Mouse (Mus musculus) frontal cortex, postnatal 36 days (tissue): ENCODE measurements around the gene Ppp3cb.

ENCODE experiments used
- DNase-seq, 2 experiments: peaks; one replicate each; pipeline ENCODE4 v3.0.0; 2022; ENCODE audit warnings: low spot score in 2 of 2

Gene Ppp3cb

DNA sequence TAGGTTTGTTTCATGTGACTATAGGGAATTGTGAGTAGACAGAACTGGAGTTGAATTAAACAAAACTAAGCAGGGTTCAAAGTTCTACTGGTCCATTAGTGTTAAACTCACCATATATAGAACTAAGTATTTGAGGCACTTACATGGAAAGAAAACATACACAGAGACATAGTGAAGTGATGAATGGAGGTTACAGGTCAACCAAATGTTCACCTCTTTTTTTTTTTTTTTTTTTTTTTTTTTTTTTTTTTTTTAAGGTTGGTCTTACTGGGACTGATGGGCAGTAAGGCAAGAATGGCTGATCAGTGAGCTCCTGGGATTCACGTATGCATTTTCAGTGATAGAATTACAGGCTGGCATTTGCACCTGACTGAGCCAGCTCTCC, 66.2 kb downstream of the Ppp3cb start:
- no peak for DNase-seq

DNA sequence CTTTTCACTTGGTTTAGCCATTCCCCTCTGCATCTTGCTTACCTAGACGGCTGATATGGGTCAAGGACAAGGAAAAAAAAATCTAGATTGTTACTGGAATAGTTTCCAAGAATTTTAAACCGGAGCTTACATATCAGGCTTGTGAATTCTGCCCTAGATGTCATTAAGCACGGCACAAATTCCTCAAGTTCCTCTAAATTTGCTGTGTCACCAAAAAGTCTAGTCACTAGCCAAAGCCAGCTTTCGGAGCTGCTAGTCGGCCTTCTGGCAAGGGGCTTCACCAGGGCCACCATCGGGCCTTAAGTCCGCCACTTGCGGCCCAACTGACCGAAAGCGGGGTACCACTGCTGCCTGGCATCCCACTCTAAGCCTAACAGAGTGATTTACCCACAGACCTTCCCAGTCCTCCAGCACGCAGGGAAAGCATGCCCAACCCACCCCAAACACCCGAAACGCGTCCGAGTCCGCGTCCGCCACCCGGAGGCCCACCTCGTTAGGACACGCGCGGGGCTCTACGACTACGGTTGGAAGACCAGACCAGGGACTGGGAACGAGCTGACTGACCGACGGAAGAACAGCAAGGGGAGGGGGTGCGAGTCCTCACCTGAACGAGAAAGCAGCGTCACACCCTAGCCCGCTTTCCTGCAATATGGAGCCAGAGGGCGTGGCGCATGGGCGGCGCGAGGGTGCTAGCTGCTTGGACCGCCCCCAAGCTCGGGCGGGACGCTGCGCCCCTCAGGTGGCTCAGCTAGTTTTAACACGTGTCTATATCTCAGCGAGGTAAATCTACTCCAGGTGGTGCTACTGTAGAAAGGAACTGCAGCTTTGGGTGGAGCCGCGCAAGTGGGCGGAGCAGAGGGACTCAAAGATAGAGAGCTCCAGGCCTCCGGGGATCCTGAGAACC, 66.8 kb downstream of the Ppp3cb start, which contains the start of gene Anxa7:
TSS of gene Anxa7 (minus strand) at position 843 of the 904 bp plus-strand sequence.
- DNase-seq: peak; percentile 76 to 80

DNA sequence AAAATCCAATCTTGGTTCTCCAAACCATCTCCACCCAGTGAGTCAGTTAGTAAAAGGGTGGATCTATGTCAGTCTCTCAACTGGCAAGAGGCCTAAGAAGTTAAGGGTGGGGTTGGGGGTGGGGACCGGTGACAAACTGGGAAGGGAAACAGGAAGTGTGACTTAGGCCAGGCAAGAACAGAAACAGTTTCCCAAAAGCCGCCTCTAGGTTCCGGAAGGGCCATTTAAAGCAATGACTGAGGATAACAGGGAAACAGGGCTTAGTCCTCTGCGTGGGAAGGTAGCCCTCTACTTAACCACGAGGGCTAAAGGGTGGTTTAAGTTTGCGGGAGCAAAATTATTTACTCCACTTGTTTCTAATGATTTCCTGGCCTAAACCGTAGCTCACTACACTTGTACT, 67.6 kb downstream of the Ppp3cb start:
- DNase-seq: no peak

DNA sequence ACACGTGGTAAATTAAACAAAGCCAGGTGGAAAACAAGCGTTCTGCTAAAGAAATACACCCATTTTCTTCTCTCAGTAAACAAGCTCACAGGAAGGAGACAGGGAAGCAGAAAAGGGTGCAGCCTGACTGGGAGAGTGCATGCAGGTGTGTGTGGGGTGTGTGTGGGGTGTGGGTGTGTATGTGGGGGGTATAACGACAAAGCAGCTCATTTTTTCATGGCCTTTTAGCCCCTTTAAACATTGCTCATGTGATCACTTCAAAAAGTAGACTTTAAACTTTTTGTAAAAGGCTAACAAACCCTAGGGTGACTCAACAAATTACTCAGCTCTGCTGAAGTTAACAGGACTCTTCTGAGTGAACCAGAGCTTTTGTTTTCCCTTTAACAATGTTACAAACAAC, 68.0 kb downstream of the Ppp3cb start:
- DNase-seq: no peak

DNA sequence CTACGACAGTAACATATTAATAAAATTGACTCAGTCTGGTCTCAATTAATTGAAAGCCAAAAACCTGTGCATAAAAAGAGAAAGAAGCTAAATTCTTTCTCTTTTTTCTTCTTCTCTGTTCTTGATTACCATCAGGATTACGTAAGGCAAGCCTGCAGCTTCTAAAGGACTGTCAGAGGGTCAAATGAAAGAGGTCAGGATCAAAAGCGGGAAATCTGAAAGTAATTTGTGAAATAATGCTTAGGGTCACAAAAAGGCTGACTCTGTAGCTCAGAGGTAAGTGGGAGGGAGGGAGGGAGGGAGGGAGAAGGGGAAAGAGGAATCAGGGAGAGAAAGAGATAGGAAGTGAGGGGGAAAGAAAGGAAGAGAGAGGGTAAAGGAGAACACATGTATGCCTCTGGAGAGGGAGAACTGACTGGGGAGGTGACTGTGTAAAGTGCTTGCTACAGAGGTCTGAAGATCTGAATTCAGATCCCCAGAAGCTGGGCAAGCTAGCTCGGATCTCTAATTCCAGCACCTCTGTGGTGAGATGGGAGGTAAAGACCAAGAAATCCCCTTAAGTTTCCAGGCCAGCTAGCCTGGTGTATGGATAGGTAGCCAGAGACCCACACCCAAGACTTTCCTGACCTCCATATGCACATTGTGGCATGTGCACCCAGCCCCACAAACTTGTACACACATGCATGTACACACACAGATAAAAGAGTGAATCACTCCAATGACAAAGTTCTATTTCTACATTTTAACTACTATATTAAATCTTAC, 68.9 kb downstream of the Ppp3cb start:
- DNase-seq: no peak

DNA sequence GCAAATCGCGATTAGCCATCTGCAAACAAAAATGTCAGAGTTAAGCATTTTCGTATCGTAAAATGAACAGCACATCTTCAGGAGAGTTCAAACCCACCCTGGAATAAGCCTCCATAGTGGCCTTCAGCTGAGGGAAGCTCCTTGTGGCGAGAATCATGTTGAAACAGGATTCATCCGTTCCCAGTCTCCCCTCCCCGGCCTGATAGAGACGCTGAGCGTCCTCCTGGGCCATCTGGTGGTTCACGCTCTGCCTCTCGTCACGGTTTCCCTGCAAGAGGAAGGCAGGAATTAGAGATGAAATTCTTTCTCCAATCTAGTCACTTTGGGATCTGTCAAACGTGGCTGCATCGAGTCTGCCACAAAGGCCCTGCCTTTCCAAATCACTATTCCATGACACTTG, 86.2 kb downstream of the Ppp3cb start:
- no peak for DNase-seq

DNA sequence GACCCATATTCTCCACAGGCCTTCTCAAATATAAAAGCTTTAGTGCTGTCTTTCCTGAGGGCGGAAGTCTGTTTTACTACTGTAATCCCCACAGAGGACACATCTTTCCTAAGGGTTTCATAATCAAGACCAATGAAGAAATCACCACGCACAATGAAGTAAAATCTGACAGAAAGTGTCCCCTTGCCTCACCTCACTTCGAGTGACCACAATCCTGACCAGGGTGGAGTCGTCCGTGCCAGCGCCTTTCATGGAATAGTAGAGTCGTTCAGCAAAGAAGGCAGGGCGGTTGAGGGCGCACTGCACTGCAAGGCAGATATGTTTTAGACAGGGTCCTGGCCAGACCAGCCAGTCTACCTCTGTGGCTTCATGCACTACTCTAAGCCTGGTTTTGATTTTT, 88.0 kb downstream of the Ppp3cb start:
- DNase-seq: no peak

DNA sequence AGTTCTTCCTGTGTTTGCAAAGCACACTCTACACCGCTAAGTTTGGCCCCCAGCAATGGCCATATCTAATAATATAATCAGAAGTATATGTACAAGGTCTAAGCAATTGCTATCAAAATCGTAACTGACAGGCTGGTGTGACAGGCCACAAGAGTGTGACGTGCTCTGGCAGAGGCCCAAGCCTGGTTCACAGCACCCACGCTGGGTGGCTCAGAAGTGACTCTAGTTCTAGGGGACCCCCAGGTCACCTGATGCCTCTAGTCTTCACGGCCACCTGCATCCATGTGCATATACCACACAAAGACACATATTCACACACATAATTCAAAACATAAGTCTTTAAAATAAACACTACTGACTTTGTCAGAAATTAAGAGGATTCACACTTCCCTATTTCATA, 93.4 kb downstream of the Ppp3cb start:
- DNase-seq: no peak

DNA sequence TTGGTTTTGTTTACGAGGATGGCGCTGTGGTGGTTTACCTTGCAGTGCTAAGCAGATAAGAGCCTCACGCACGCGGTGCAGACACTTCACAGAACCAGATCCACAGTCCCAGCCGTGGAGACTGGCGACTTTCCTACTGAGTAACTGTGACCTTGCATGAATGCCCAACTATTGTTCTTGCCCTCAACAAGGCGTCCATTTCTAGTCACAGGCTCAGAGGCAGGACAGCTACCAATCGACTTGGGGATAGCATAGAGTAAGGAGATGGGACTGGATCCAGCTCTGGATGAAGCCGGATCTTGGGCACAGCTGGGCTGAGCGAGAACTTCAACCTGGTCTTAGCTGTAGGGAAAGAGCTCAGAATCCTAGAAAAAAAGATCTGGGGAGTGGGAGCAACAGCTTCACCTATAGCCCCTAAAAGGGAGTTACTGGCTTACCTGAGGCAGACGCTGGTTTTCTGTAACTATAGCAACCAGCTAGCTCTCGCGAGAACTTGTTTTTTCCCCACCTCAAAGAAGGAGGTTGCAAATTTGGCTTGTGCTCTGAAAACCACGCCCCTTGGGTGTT, 94.5 kb downstream of the Ppp3cb start, which contains the start of gene Cfap70:
TSS of gene Cfap70 (minus strand) at position 462 of the 567 bp plus-strand sequence.
- DNase-seq: peak; percentile 24 to 67

DNA sequence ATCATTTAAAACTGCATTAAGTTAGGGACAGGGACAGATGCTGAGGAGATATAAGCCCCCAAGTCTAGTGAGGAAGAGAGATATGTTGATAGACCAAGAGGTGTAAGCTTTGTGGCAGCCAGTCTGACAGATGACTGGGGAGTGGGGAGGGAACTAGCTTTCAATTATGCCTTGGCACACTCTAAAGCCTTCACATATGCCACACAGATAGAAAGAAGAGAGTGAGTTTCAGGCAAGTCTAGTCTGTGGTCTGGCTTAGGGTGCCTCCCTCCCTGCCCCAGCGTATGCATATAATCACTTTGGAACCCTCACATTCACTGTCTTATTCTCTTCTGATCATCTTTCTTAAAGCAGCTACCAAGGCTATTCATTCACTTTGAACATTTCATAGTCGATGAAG, 95.1 kb downstream of the Ppp3cb start:
- no peak for DNase-seq
